Mouse (Mus musculus) testis, adult 2 months (tissue): ENCODE data around the gene Tmem147. TPM values are rescaled to one million over a fixed set of nuclear protein-coding genes. Genes with fewer than 3 reads are reported as not detected.

Experiments used
- H3K27ac ChIP-seq: fragments of 200-500 bp; 2 replicates; pipeline ENCODE4 v1.5.1; 2012; ENCODE audit warnings: low read depth, low read length; ENCODE audit not compliant: control insufficient read depth, insufficient read depth
- H3K27me3 ChIP-seq: fragments of 200-500 bp; 2 replicates; pipeline ENCODE4 v1.6.1; 2012; ENCODE audit warnings: mild to moderate bottlenecking, low read length, moderate library complexity; ENCODE audit not compliant: control insufficient read depth, insufficient read depth
- H3K36me3 ChIP-seq: fragments of 200-500 bp; 2 replicates; pipeline ENCODE4 v1.6.1; 2012; ENCODE audit warnings: mild to moderate bottlenecking, low read length; ENCODE audit not compliant: control insufficient read depth, insufficient read depth
- H3K4me1 ChIP-seq: fragments of 200-500 bp; 2 replicates; pipeline ENCODE4 v1.6.1; 2012; ENCODE audit warnings: low read length; ENCODE audit not compliant: control insufficient read depth, insufficient read depth
- H3K4me3 ChIP-seq: fragments of 200-500 bp; 2 replicates; pipeline ENCODE4 v1.5.1; 2012; ENCODE audit warnings: low read depth, mild to moderate bottlenecking, low read length, moderate library complexity, mixed read lengths; ENCODE audit not compliant: control insufficient read depth
- CTCF ChIP-seq: fragments of 200-500 bp; IDR thresholded peaks from 2 replicates; pipeline ENCODE4 v1.5.1; 2012; ENCODE audit warnings: low read depth, mild to moderate bottlenecking, inconsistent platforms, low read length, moderate library complexity; ENCODE audit not compliant: control insufficient read depth, insufficient read depth, insufficient replicate concordance
- POLR2A ChIP-seq: fragments of 200-500 bp; IDR thresholded peaks from 2 replicates; pipeline ENCODE4 v1.6.1; 2012; ENCODE audit warnings: low read depth, mild to moderate bottlenecking, inconsistent platforms, low read length, moderate library complexity; ENCODE audit not compliant: control insufficient read depth
- polyA plus RNA-seq: library from polyadenylated mRNA; depleted of rRNA; stranded (reverse); fragments of >200 nt; gene quantifications from 2 replicates; pipeline ENCODE4 v1.2.3, GENCODE M21; 2012; rRNA removed

The Tmem147 gene
- 161 and 171 TPM in 2 replicates for polyA plus RNA-seq

- H3K36me3 ChIP-seq: no peaks in the 10 kb centered on the region
- TF ChIP-seq POLR2A (peak; percentile 74), CTCF (peak; percentile 5; the same call in 1 of the 2 replicates)
- peak within 1 kb of the TSS; percentile 80 for H3K27ac ChIP-seq
- peak within 1 kb of the TSS; percentile 94 for H3K4me3 ChIP-seq
- peaks cover 3% of the 10 kb centered on the region for H3K4me1 ChIP-seq
- H3K27me3 ChIP-seq: no peaks in the 10 kb centered on the region
Measured at GRCm38 (mm10) chr7:30729396-30730063, at the start of gene Tmem147. Gene Tmem147, minus strand, starts transcription at chr7:30729540.

GRCm38 (mm10) chr7:30777911-30778310 lies 48.6 kb upstream of the Tmem147 start:
- H3K27me3 ChIP-seq: no peaks in the 10 kb centered on the region
- no peak overlapping the region for H3K4me3 ChIP-seq
- H3K36me3 ChIP-seq: no peaks in the 10 kb centered on the region
- no peak overlapping the region for H3K27ac ChIP-seq
- TF ChIP-seq CTCF (no peak), POLR2A (no peak)
- H3K4me1 ChIP-seq: no peaks in the 10 kb centered on the region; the same call in 1 of the 2 replicates

DNA sequence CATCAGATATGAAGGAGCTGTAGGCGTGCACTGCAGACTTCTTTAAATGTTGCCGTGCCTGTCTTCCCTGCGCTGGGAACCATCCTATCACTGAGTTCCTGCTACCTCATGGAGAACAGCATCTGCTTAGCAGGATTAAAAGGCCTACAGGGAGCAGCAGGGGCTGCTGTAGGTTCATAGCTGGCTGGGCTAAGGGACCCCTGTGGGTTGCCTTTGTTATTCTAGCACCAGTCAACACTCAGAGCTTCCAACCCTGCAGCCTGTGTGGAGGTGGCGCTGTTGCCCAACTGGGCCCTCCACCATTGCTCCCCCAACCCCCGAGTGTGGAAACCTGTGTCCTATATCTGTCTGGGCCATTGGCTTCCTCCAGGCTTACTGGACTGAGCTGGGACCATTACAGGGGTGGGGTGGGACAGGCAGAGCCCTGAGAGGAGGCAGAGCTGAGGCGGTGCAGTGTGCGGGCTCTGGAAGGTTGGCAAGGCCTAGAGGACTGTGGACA lies 47.8 kb upstream of the Tmem147 start:
- no peak overlapping the region for H3K27ac ChIP-seq
- no peak for TF ChIP-seq POLR2A
- no peak for TF ChIP-seq CTCF
- no peaks in the 10 kb centered on the region; the same call in 1 of the 2 replicates for H3K4me1 ChIP-seq
- no peak overlapping the region for H3K4me3 ChIP-seq
- no peaks in the 10 kb centered on the region for H3K27me3 ChIP-seq
- H3K36me3 ChIP-seq: no peaks in the 10 kb centered on the region

- TF ChIP-seq POLR2A (no peak), CTCF (no peak)
- H3K27ac ChIP-seq: no peak overlapping the region
- H3K36me3 ChIP-seq: no peaks in the 10 kb centered on the region
- no peaks in the 10 kb centered on the region; the same call in 1 of the 2 replicates for H3K4me1 ChIP-seq
- no peaks in the 10 kb centered on the region for H3K27me3 ChIP-seq
- H3K4me3 ChIP-seq: no peak overlapping the region
Measured at GRCm38 (mm10) chr7:30776104-30776503, 46.8 kb upstream of the Tmem147 start.

GRCm38 (mm10) chr7:30769236-30769635 lies 39.9 kb upstream of the Tmem147 start:
- Histone ChIP-seq H3K4me3 (no peak overlapping the region), H3K4me1 (peaks cover 7% of the 10 kb centered on the region), H3K27ac (no peak overlapping the region; the same call in 1 of the 2 replicates), H3K36me3 (no peaks in the 10 kb centered on the region), H3K27me3 (no peaks in the 10 kb centered on the region)
- no peak for TF ChIP-seq POLR2A
- TF ChIP-seq CTCF: no peak

DNA sequence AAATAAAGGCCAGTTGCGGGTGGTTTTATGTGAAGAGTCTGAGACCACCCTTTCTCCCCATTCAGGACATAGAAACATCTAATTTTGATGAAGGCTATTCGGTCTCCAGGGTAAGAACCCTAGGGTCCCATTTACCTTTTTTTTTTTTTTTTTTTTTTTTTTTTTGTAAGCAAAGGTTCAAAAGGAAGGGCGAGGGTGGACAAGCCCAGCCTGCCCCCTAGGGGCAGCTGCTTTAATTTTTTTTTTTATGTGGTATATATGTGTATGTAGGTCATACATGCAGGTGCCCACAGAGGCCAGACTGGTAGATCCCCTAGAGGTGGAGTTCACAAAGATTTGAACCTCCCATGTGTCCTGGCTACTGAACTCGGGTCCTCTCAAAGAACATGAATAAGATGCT lies 37.1 kb upstream of the Tmem147 start:
- Histone ChIP-seq H3K36me3 (no peaks in the 10 kb centered on the region), H3K27ac (no peak overlapping the region), H3K27me3 (no peaks in the 10 kb centered on the region), H3K4me1 (peaks cover 7% of the 10 kb centered on the region), H3K4me3 (no peak overlapping the region)
- TF ChIP-seq POLR2A (no peak), CTCF (no peak)

GRCm38 (mm10) chr7:30765173-30765572 lies 35.8 kb upstream of the Tmem147 start:
- H3K36me3 ChIP-seq: no peaks in the 10 kb centered on the region
- TF ChIP-seq POLR2A (no peak), CTCF (no peak)
- H3K27me3 ChIP-seq: no peaks in the 10 kb centered on the region
- peak overlapping the region; percentile 39 for H3K4me3 ChIP-seq
- no peak overlapping the region for H3K27ac ChIP-seq
- peaks cover 7% of the 10 kb centered on the region for H3K4me1 ChIP-seq
